Comparison of ENCODE assay signal across 9 mouse cellular contexts in the genomic region with DNA sequence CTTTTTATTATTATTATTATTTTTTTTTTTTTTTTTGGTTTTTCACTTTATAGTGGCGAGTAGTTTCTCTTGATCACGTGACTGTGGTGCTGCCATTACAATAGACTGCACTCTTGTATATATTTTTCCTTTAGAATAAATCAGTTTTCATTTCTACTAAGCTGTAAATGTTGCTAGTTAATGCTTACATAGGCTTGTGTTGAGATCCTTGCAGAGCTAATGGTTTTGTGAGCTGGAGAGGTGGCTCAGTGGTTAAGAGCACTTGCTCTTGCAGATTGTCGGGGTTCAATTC. TPM values are rescaled to one million over a fixed set of nuclear protein-coding genes. Genes with fewer than 3 reads are reported as not detected.
DNase-seq lines count a peak whose midpoint lies in the region; ATAC-seq and TF ChIP-seq lines count a peak whose summit lies in the region.
"Had no signal": no experiment of that assay in that cellular context is flagged by ENCODE, and none has a peak within 500 bp of the region (broad histone marks: within the 10 kb centered on the region; RNA-seq: fewer than 3 reads in every experiment).

No protein-coding gene starts in this region.

- no peaks in the 10 kb centered on the region for H3K9me3 ChIP-seq in kidney, embryonic 16.5 days (ENCODE audit: low read length)
- no peaks in the 10 kb centered on the region for H3K9me3 ChIP-seq in embryonic facial prominence, embryonic 10.5 days
- no peaks in the 10 kb centered on the region for H3K9me3 ChIP-seq in hindbrain, postnatal 0 days (ENCODE audit: low read length)
- no peaks in the 10 kb centered on the region for H3K9me3 ChIP-seq in midbrain, postnatal 0 days (ENCODE audit: low read length)

- no peaks in the 10 kb centered on the region for H3K27me3 ChIP-seq in kidney, embryonic 16.5 days (ENCODE audit: insufficient read depth, low read length)
- no peaks in the 10 kb centered on the region for H3K27me3 ChIP-seq in embryonic facial prominence, embryonic 10.5 days (replicated peaks; ENCODE audit: low read depth, poor library complexity, severe bottlenecking)
- H3K27me3 ChIP-seq in hindbrain, postnatal 0 days (ENCODE audit: insufficient read depth, low read length) = no peaks in the 10 kb centered on the region
- H3K27me3 ChIP-seq in midbrain, postnatal 0 days (ENCODE audit: insufficient read depth, low read length) = no peaks in the 10 kb centered on the region

- H3K4me2 ChIP-seq in kidney, embryonic 16.5 days (replicated peaks; ENCODE audit: low read depth, low read length) = peak overlapping the region; percentile 82
- peak overlapping the region; percentile 98 for H3K4me2 ChIP-seq in hindbrain, postnatal 0 days (ENCODE audit: low read depth, low read length)
- peak overlapping the region; percentile 68 for H3K4me2 ChIP-seq in midbrain, postnatal 0 days (ENCODE audit: low read depth, low read length, poor library complexity, severe bottlenecking)

- no peak overlapping the region for H3K27ac ChIP-seq in kidney, embryonic 16.5 days (ENCODE audit: low read length)
- no peak overlapping the region for H3K27ac ChIP-seq in embryonic facial prominence, embryonic 10.5 days (replicated peaks)
- H3K27ac ChIP-seq in hindbrain, postnatal 0 days = no peak overlapping the region
- no peak overlapping the region for H3K27ac ChIP-seq in midbrain, postnatal 0 days (ENCODE audit: low read depth, low read length)

- H3K4me3 ChIP-seq in kidney, embryonic 16.5 days (ENCODE audit: low read length) = peak overlapping the region; percentile 82
- peak overlapping the region; percentile 88 for H3K4me3 ChIP-seq in embryonic facial prominence, embryonic 10.5 days
- H3K4me3 ChIP-seq in hindbrain, postnatal 0 days (ENCODE audit: low read length) = peak overlapping the region; percentile 75
- H3K4me3 ChIP-seq in midbrain, postnatal 0 days (ENCODE audit: low read depth, low read length) = peak overlapping the region; percentile 65

- DNase-seq in kidney, postnatal 4 days = no peak
- no peak for DNase-seq in embryonic facial prominence, embryonic 10.5 days (ENCODE audit: low spot score)
- DNase-seq in hindbrain, postnatal 0 days (ENCODE audit: low spot score) = no peak
- DNase-seq in midbrain, postnatal 0 days (ENCODE audit: low spot score) = no peak
- no peak for DNase-seq in right cerebral cortex, postnatal 4 days
- DNase-seq in T-cell, adult 2 months (ENCODE audit: low spot score) = no peak
- no peak for DNase-seq in Muller cell, postnatal 12 days (ENCODE audit: inconsistent ontology term)

- 84% methylated on average over 3 of the region's 3 CpGs for WGBS in kidney, embryonic 16.5 days
- 89% methylated on average over 3 of the region's 3 CpGs for WGBS in embryonic facial prominence, embryonic 10.5 days
- 81% methylated on average over 3 of the region's 3 CpGs for WGBS in hindbrain, postnatal 0 days
- WGBS in midbrain, postnatal 0 days = 75% methylated on average over 3 of the region's 3 CpGs

- no peak for ATAC-seq in kidney, embryonic 16.5 days (ENCODE audit: low FRiP score, low TSS enrichment)
- no peak for ATAC-seq in hindbrain, postnatal 0 days
- ATAC-seq in midbrain, postnatal 0 days (ENCODE audit: low FRiP score) = no peak

- peaks cover 5% of the 10 kb centered on the region; the same call in 1 of the 2 replicates for H3K4me1 ChIP-seq in kidney, embryonic 16.5 days (ENCODE audit: insufficient read depth, low read length)
- H3K4me1 ChIP-seq in embryonic facial prominence, embryonic 10.5 days = peaks cover 20% of the 10 kb centered on the region
- H3K4me1 ChIP-seq in hindbrain, postnatal 0 days (ENCODE audit: insufficient read depth, low read length) = 0 out of 2 replicates have a peak, but pooled peaks cover 7% of the 10 kb centered on the region
- no peaks in the 10 kb centered on the region for H3K4me1 ChIP-seq in midbrain, postnatal 0 days (ENCODE audit: insufficient read depth, low read length)

- H3K36me3 ChIP-seq in kidney, embryonic 16.5 days (ENCODE audit: insufficient read depth, low read length) = no peaks in the 10 kb centered on the region
- H3K36me3 ChIP-seq in embryonic facial prominence, embryonic 10.5 days (replicated peaks) = peaks cover 7% of the 10 kb centered on the region
- no peaks in the 10 kb centered on the region for H3K36me3 ChIP-seq in hindbrain, postnatal 0 days (ENCODE audit: insufficient read depth, low read length)
- H3K36me3 ChIP-seq in midbrain, postnatal 0 days (ENCODE audit: insufficient read depth, low read length) = peaks cover 2% of the 10 kb centered on the region; the same call in 1 of the 2 replicates

- peak overlapping the region; percentile 90; the same call in 1 of the 2 replicates for H3K9ac ChIP-seq in kidney, embryonic 16.5 days (replicated peaks; ENCODE audit: low read length)
- H3K9ac ChIP-seq in hindbrain, postnatal 0 days (replicated peaks; ENCODE audit: low read length) = peak overlapping the region; percentile 61; the same call in 1 of the 2 replicates
- H3K9ac ChIP-seq in midbrain, postnatal 0 days (replicated peaks; ENCODE audit: low read length, poor library complexity, severe bottlenecking) = 0 out of 2 replicates have a peak overlapping the region, but pooled peaks have one; percentile 62

- no peak for TF ChIP-seq CTCF in hindbrain, postnatal 0 days (IDR thresholded peaks at IDR 0.05; ENCODE audit: low read depth)
- TF ChIP-seq CTCF in midbrain, postnatal 0 days (IDR thresholded peaks at IDR 0.05) = no peak

RNA-seq across cellular contexts. Expression of a gene that starts 0.5 kb away (rescaled TPM):
- 24.9 TPM in 2 replicates for polyA plus RNA-seq in kidney, embryonic 16.5 days (2015; fragmentation: Nextera tagmentation; extraction: Ambion mirVana)
- 24.6 and 25.8 TPM in 2 replicates for polyA plus RNA-seq in embryonic facial prominence, embryonic 10.5 days (2016; fragmentation: Nextera tagmentation; extraction: Ambion mirVana)
- total RNA-seq in hindbrain, postnatal 0 days (2014; rRNA removed) = 4.1 and 4.2 TPM in 2 replicates
- polyA plus RNA-seq in hindbrain, postnatal 0 days (2015; fragmentation: Nextera tagmentation; extraction: Ambion mirVana) = 11.7 and 12.8 TPM in 2 replicates
- 5.2 and 5.8 TPM in 2 replicates for total RNA-seq in midbrain, postnatal 0 days (2014; rRNA removed)
- 8.9 and 10.0 TPM in 2 replicates for polyA plus RNA-seq in midbrain, postnatal 0 days (2015; fragmentation: Nextera tagmentation; extraction: Ambion mirVana)

RNA-seq across cellular contexts. Expression of a gene that starts 12.9 kb away (rescaled TPM):
- polyA plus RNA-seq in kidney, embryonic 16.5 days (2015; fragmentation: Nextera tagmentation; extraction: Ambion mirVana) = not detected in 2 replicates
- polyA plus RNA-seq in embryonic facial prominence, embryonic 10.5 days (2016; fragmentation: Nextera tagmentation; extraction: Ambion mirVana) = not detected in 2 replicates
- 0.11 TPM in 1 of 2 replicates, not detected in the other for total RNA-seq in hindbrain, postnatal 0 days (2014; rRNA removed)
- 0.15 TPM in 1 of 2 replicates, not detected in the other for polyA plus RNA-seq in hindbrain, postnatal 0 days (2015; fragmentation: Nextera tagmentation; extraction: Ambion mirVana)
- total RNA-seq in midbrain, postnatal 0 days (2014; rRNA removed) = not detected in 2 replicates
- polyA plus RNA-seq in midbrain, postnatal 0 days (2015; fragmentation: Nextera tagmentation; extraction: Ambion mirVana) = 0.15 and 0.30 TPM in 2 replicates
- total RNA-seq: gastrocnemius, adult 18-20 months had no signal
